Mouse (Mus musculus): ENCODE measurements around the gene Vwc2l. TPM values are rescaled to one million over a fixed set of nuclear protein-coding genes. Genes with fewer than 3 reads are reported as not detected.

Gene Vwc2l
- polyA plus RNA-seq (2012; rRNA removed): not detected in 2 replicates

GRCm38 (mm10) chr1:70725655-70726066 is at the start of gene Vwc2l:
Gene Vwc2l (plus strand): TSS chr1:70725715.

